Mouse (Mus musculus) heart, adult 2 months (tissue): ENCODE data around the gene Hoxa10. TPM values are rescaled to one million over a fixed set of nuclear protein-coding genes. Genes with fewer than 3 reads are reported as not detected.

Source experiments
- DNase-seq, 2 experiments: peaks; one replicate each; pipeline ENCODE4 v3.0.0; 2021
- H3K27ac ChIP-seq: fragments of 200-600 bp; 2 replicates; pipeline ENCODE4 v1.8.1; 2022
- H3K27me3 ChIP-seq: fragments of 200-500 bp; 2 replicates; pipeline ENCODE4 v1.6.1; 2012; ENCODE audit warnings: mild to moderate bottlenecking, low read length, inconsistent platforms, mixed read lengths; ENCODE audit not compliant: control insufficient read depth, insufficient read depth
- H3K36me3 ChIP-seq: fragments of 200-500 bp; 2 replicates; pipeline ENCODE4 v1.6.1; 2012; ENCODE audit warnings: low read length, inconsistent platforms; ENCODE audit not compliant: control insufficient read depth, insufficient read depth
- H3K4me1 ChIP-seq: fragments of 200-500 bp; 2 replicates; pipeline ENCODE4 v1.6.1; 2011; ENCODE audit warnings: low read length; ENCODE audit not compliant: control insufficient read depth, insufficient read depth
- H3K4me3 ChIP-seq: fragments of 200-600 bp; 2 replicates; pipeline ENCODE4 v1.8.1; 2022
- H3K79me2 ChIP-seq: fragments of 200-500 bp; replicated peaks from 2 replicates; pipeline ENCODE4 v1.6.1; 2012; ENCODE audit warnings: mild to moderate bottlenecking, inconsistent platforms, low read length, moderate library complexity, mixed read lengths; ENCODE audit not compliant: control insufficient read depth, insufficient read depth
- H3K9ac ChIP-seq: fragments of 200-500 bp; 2 replicates; pipeline ENCODE4 v1.6.1; 2012; ENCODE audit warnings: low read depth, mild to moderate bottlenecking, control low read depth, inconsistent platforms, low read length, mixed read lengths
- CTCF ChIP-seq: fragments of 200-600 bp; IDR thresholded peaks from 2 replicates; pipeline ENCODE4 v1.8.1; 2022; ENCODE audit warnings: antibody characterized with exemption, mild to moderate bottlenecking, moderate library complexity
- EP300 ChIP-seq: fragments of 200-500 bp; IDR thresholded peaks from 2 replicates; pipeline ENCODE4 v1.6.1; 2011; ENCODE audit warnings: low read depth, low read length, control low read depth; ENCODE audit not compliant: insufficient read depth
- POLR2A ChIP-seq: fragments of 200-500 bp; IDR thresholded peaks from 2 replicates; pipeline ENCODE4 v1.6.1; 2011; ENCODE audit warnings: mild to moderate bottlenecking, low read depth, low read length, control low read depth; ENCODE audit not compliant: insufficient read depth
- WGBS: fragments of 180-500 bp; shearing (Covaris S2); methylation state at CpG from one replicate; pipeline ENCODE4 v1.1.7; 2018; 5-methylcytosine and 5-hydroxymethylcytosine counted together
- intact Hi-C: fragments of 180-260 bp; cut with DNase I; formaldehyde crosslinking; loops from one replicate; pipeline ENCODE4 v1.15.1; 2025
- polyA plus RNA-seq: library from polyadenylated mRNA; depleted of rRNA; stranded (reverse); fragments of >200 nt; gene quantifications from 2 replicates; pipeline ENCODE4 v1.2.3, GENCODE M21; 2012
- total RNA-seq, 2 experiments: library from RNA; stranded (reverse); gene quantifications; 2 replicates each; pipeline ENCODE4 v1.2.3; 2021

Hoxa10 gene
- total and polyA plus RNA-seq, 3 experiments: not detected

- DNase-seq: no peak
- Histone ChIP-seq H3K9ac (no peak within 1 kb of the TSS; the same call in 1 of the 2 replicates), H3K36me3 (no peaks in the 10 kb centered on the region), H3K4me3 (no peak within 1 kb of the TSS), H3K79me2 (no peaks in the 10 kb centered on the region), H3K4me1 (no peaks in the 10 kb centered on the region; the same call in 1 of the 2 replicates), H3K27ac (no peak within 1 kb of the TSS), H3K27me3 (peaks cover 44% of the 10 kb centered on the region)
- no peak for TF ChIP-seq POLR2A
- no peak for TF ChIP-seq EP300
- no peak for TF ChIP-seq CTCF
- WGBS: 1% methylated on average over 39 of the region's 72 CpGs
- intact Hi-C loops: no loop called here
Measured at GRCm38 (mm10) chr6:52260654-52261575, 20.3 kb upstream of the Hoxa10 start, which contains the start of gene Hoxa13. Hoxa13 (minus strand) TSS chr6:52260880.

GRCm38 (mm10) chr6:52259811-52260261 lies 19.2 kb upstream of the Hoxa10 start:
- intact Hi-C loops: loop anchor here (5.0 kb wide), 3 partner anchors 317 to 882 kb away; no protein-coding TSS in a partner anchor
- H3K4me1 ChIP-seq: no peaks in the 10 kb centered on the region; the same call in 1 of the 2 replicates
- no peak overlapping the region for H3K27ac ChIP-seq
- peaks cover 33% of the 10 kb centered on the region for H3K27me3 ChIP-seq
- no peak overlapping the region for H3K4me3 ChIP-seq
- no peaks in the 10 kb centered on the region for H3K79me2 ChIP-seq
- TF ChIP-seq CTCF: no peak
- no peak for TF ChIP-seq POLR2A
- TF ChIP-seq EP300: no peak
- no peaks in the 10 kb centered on the region for H3K36me3 ChIP-seq
- H3K9ac ChIP-seq: no peak overlapping the region; the same call in 1 of the 2 replicates
- peak in 1 of 2 experiments; percentile 55 for DNase-seq
- 2% methylated on average over 39 of the region's 39 CpGs for WGBS

GRCm38 (mm10) chr6:52259081-52259790 lies 18.6 kb upstream of the Hoxa10 start:
- no peak for DNase-seq

GRCm38 (mm10) chr6:52256956-52257355 lies 16.3 kb upstream of the Hoxa10 start:
- intact Hi-C loops: loop anchor here (1.0 to 5.0 kb wide), 7 partner anchors 320 to 885 kb away; no protein-coding TSS in a partner anchor
- 2% methylated on average over 6 of the region's 6 CpGs for WGBS
- no peak overlapping the region for H3K4me3 ChIP-seq
- no peak overlapping the region for H3K9ac ChIP-seq
- no peaks in the 10 kb centered on the region; the same call in 1 of the 2 replicates for H3K4me1 ChIP-seq
- DNase-seq: peak; percentile 78 to 88
- TF ChIP-seq POLR2A (no peak), CTCF (peak; percentile 93), EP300 (0 out of 2 replicates have a peak, but pooled peaks have one; percentile 64)
- no peaks in the 10 kb centered on the region for H3K36me3 ChIP-seq
- no peak overlapping the region for H3K27ac ChIP-seq
- no peaks in the 10 kb centered on the region for H3K79me2 ChIP-seq
- H3K27me3 ChIP-seq: peaks cover 37% of the 10 kb centered on the region

More at GRCm38 (mm10) chr6:52259081-52259790, 18.6 kb upstream of the Hoxa10 start:
- Histone ChIP-seq H3K79me2 (no peaks in the 10 kb centered on the region), H3K27ac (no peak overlapping the region), H3K4me3 (no peak overlapping the region), H3K27me3 (peaks cover 33% of the 10 kb centered on the region), H3K36me3 (no peaks in the 10 kb centered on the region), H3K9ac (no peak overlapping the region), H3K4me1 (no peaks in the 10 kb centered on the region; the same call in 1 of the 2 replicates)
- intact Hi-C loops: loop anchor here (5.0 kb wide), 3 partner anchors 318 to 883 kb away; no protein-coding TSS in a partner anchor
- TF ChIP-seq EP300 (no peak), POLR2A (no peak), CTCF (no peak)
- WGBS: 4% methylated on average over 25 of the region's 25 CpGs

GRCm38 (mm10) chr6:52253511-52254500 lies 13.2 kb upstream of the Hoxa10 start:
- Histone ChIP-seq H3K4me1 (no peaks in the 10 kb centered on the region), H3K9ac (no peak overlapping the region), H3K27me3 (peaks cover 25% of the 10 kb centered on the region), H3K4me3 (no peak overlapping the region), H3K27ac (no peak overlapping the region), H3K36me3 (no peaks in the 10 kb centered on the region), H3K79me2 (no peaks in the 10 kb centered on the region)
- WGBS: 4% methylated on average over 59 of the region's 59 CpGs
- intact Hi-C loops: loop anchor here (5.0 kb wide), 1 partner anchor 37 kb away; no protein-coding TSS in a partner anchor
- TF ChIP-seq CTCF (no peak), EP300 (no peak), POLR2A (no peak)
- peak; percentile 29 to 53 for DNase-seq
